Mouse (Mus musculus): ENCODE measurements around the gene Lrriq1. TPM values are rescaled to one million over a fixed set of nuclear protein-coding genes. Genes with fewer than 3 reads are reported as not detected.

Gene Lrriq1
- polyA plus RNA-seq, 1 experiment from 2014 or later: 2.4 TPM

- Histone ChIP-seq H3K9ac (no peak overlapping the region), H3K27ac (no peak overlapping the region), H3K9me3 (no peaks in the 10 kb centered on the region), H3K4me3 (no peak overlapping the region; the same call in 1 of the 2 replicates), H3K4me1 (peaks cover 12% of the 10 kb centered on the region), H3K4me2 (no peak overlapping the region), H3K27me3 (peaks cover 71% of the 10 kb centered on the region), H3K36me3 (no peaks in the 10 kb centered on the region)
- ATAC-seq (ENCODE audit: borderline replicate concordance, extremely low read depth, low FRiP score, low TSS enrichment): no peak
- WGBS: 1% methylated on average over 20 of the region's 20 CpGs
These were observed 208.7 kb downstream of the Lrriq1 start for GRCm38 (mm10) chr10:103027226-103027930.

DNA sequence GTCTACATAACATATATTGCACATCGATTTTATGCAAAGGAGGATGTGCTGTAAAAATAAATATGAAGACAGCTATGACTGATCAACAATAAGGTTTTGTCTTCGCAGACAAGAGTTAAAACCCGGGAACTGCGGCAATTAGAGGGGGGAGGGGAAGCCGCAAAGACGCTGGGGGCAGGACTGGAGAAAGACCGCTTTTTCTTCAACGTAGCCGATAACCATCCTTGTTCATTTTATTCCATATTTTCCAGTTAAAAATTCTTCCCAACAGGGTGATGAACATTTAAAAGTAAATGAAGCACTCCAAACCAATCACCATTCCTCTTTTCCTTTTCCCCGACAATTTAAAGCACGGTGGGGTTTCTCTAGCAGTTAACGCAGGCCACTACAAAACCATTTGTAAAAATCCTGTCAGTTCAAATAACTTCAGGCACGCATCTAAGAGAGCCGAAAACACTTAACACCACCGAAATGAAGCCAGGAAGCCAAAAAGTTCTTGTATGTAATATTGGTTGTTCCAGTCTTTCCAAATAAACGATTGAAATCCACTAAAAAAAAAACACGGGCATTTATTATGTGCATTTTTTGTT lies 209.4 kb downstream of the Lrriq1 start:
- peaks cover 67% of the 10 kb centered on the region for H3K27me3 ChIP-seq
- ATAC-seq (ENCODE audit: borderline replicate concordance, extremely low read depth, low FRiP score, low TSS enrichment): no peak
- no peak overlapping the region for H3K9ac ChIP-seq

DNA sequence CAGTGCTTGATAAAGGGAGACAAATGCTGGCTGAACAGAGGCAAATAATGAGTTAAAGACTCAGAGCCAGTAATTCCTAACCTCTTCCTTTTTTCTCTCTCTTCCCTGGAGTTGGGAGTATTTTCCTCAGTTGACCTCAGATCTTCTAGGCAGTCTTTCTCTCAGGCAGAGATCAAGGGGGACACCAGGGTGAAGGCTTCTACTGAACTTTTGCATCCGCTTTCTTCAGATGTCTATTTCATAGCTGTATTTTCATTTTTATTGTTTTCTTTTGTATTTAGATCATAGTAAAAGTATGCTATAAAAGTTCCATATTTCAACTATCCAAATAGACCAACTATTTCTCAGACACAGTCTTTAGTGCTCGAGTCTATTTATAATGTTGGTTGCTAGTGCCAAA lies 233.6 kb downstream of the Lrriq1 start:
- no peak for ATAC-seq (ENCODE audit: borderline replicate concordance, extremely low read depth, low FRiP score, low TSS enrichment)
- H3K4me1 ChIP-seq: no peaks in the 10 kb centered on the region
- H3K36me3 ChIP-seq: no peaks in the 10 kb centered on the region
- H3K4me2 ChIP-seq: no peak overlapping the region
- WGBS: 61% methylated on average over 2 of the region's 2 CpGs
- no peak overlapping the region for H3K9ac ChIP-seq
- peaks cover 3% of the 10 kb centered on the region; the same call in 1 of the 2 replicates for H3K27me3 ChIP-seq
- H3K4me3 ChIP-seq: no peak overlapping the region
- H3K27ac ChIP-seq: no peak overlapping the region
- no peaks in the 10 kb centered on the region for H3K9me3 ChIP-seq

More for the DNA sequence above, 209.4 kb downstream of the Lrriq1 start:
- H3K9me3 ChIP-seq: no peaks in the 10 kb centered on the region
- no peak overlapping the region for H3K4me3 ChIP-seq
- 1% methylated on average over 17 of the region's 17 CpGs for whole genome bisulfite sequencing
- H3K4me2 ChIP-seq: no peak overlapping the region
- H3K36me3 ChIP-seq: no peaks in the 10 kb centered on the region
- H3K27ac ChIP-seq: no peak overlapping the region
- H3K4me1 ChIP-seq: peaks cover 12% of the 10 kb centered on the region

- Histone ChIP-seq H3K4me3 (no peak overlapping the region), H3K9me3 (no peaks in the 10 kb centered on the region), H3K27ac (no peak overlapping the region), H3K36me3 (no peaks in the 10 kb centered on the region), H3K9ac (no peak overlapping the region), H3K4me2 (no peak overlapping the region), H3K27me3 (peaks cover 3% of the 10 kb centered on the region; the same call in 1 of the 2 replicates), H3K4me1 (no peaks in the 10 kb centered on the region)
- WGBS: 5% methylated on average over 8 of the region's 8 CpGs
- no peak for ATAC-seq (ENCODE audit: borderline replicate concordance, extremely low read depth, low FRiP score, low TSS enrichment)
These were observed 235.2 kb downstream of the Lrriq1 start for GRCm38 (mm10) chr10:103000902-103001301.

GRCm38 (mm10) chr10:102999584-102999983 lies 236.5 kb downstream of the Lrriq1 start:
- ATAC-seq (ENCODE audit: borderline replicate concordance, extremely low read depth, low FRiP score, low TSS enrichment): no peak
- H3K27ac ChIP-seq: no peak overlapping the region
- no peaks in the 10 kb centered on the region for H3K9me3 ChIP-seq
- no peaks in the 10 kb centered on the region for H3K36me3 ChIP-seq
- H3K9ac ChIP-seq: no peak overlapping the region
- H3K27me3 ChIP-seq: peaks cover 3% of the 10 kb centered on the region; the same call in 1 of the 2 replicates
- no peaks in the 10 kb centered on the region for H3K4me1 ChIP-seq
- no peak overlapping the region for H3K4me2 ChIP-seq
- H3K4me3 ChIP-seq: no peak overlapping the region

Other genes with a start within 250 kb of the Lrriq1 start
- gene Alx1, start 206.1 kb downstream of the Lrriq1 start, polyA plus RNA-seq (2015; fragmentation: Nextera tagmentation; extraction: Ambion mirVana): 0.33 and 0.37 TPM in 2 replicates
- 0.88 and 1.1 TPM in 2 replicates for gene Slc6a15, start 131.5 kb upstream of the Lrriq1 start, polyA plus RNA-seq (2015; fragmentation: Nextera tagmentation; extraction: Ambion mirVana)

All from lung, embryonic 15.5 days (tissue).